Mouse (Mus musculus): ENCODE measurements around the gene Mrpl28.
"Not testable (repeated sequence)": the region's sequence is repeated elsewhere in the genome, so short reads cannot be mapped to it uniquely, and the experiment has no call there.

Mrpl28 gene

DNA sequence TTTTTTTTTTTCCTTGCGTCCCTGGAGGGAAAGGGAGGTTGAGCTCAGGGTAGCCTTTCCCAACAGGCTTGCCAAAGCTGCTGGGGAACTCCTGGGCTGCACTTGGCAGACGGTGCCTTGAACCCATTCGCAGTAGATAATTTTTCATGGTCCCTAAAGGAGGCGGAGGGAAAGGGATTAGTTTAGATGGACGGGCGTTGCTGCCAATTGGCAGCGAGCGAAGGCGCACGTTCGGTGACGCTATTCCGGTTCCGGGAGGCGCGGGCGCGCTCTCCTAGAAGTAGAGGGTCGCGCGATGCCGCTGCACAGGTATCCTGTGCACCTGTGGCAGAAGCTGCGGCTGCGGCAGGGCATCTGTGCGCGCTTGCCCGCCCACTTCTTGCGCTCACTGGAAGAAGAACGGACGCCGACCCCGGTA lies at the start of gene Mrpl28:
Gene Mrpl28 (plus strand): TSS at position 234 of the 418 bp plus-strand sequence.
- peak; percentile 76 for DNase-seq (ENCODE audit: low spot score)

DNA sequence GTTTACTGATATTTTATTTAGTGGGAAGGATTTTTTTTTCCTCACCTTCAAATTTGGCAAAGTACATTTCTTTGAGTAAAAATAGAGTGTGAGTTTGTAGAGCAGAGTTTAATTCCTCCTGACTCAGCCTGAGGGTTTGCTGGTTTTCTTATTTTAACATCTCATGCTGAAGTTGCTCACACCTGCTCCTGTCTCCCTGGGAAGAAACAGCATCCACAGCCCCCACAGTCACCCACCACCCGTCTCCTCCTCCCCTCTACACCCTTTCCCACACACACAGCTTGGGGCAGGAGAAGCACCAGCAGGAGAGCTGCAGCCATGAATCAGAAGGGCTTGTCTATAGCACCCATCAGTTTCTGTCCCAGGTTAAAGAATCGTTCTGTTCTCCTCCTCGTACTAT lies 48.1 kb upstream of the Mrpl28 start:
- DNase-seq (ENCODE audit: low spot score) = peak; percentile 59

DNA sequence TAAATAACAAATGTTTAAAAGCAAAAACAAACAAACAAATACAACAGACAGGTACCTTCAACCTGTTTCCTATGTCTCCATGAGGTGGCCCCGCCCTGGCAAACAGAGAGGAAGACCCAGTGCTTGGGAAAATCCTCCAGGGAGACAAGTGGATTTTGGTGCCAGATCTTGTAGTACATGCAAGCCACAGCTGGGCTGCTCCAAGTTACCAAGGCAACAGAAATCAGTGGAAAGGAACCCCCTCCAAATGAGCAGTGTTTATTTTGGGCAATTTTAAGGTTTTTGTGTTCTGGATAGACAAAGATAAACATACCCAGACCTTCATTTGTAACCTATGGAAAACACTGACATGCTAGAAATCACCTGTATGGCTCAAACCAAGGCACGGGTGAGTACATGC lies 44.4 kb upstream of the Mrpl28 start:
- no peak for DNase-seq (ENCODE audit: low spot score)

DNA sequence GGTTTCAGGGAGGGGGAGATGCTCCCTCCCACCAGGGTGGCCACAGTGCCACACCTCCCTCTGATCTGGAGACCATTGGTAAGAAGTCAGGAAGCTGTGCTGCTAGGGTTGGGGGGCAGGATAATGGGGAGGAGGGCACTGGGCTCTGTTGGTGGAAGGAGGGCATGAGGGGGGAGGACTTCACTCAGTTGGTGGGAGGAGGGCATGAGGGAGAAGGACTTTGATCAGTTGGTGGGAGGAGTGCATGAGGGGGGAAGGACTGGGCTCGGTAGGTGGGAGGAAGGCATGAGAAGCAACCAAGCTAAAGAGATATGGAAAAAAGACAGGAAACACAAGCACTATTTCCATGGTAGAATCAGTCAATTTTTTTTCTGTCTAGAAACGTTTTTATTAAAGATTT lies 42.4 kb upstream of the Mrpl28 start:
- no peak for DNase-seq (ENCODE audit: low spot score)

DNA sequence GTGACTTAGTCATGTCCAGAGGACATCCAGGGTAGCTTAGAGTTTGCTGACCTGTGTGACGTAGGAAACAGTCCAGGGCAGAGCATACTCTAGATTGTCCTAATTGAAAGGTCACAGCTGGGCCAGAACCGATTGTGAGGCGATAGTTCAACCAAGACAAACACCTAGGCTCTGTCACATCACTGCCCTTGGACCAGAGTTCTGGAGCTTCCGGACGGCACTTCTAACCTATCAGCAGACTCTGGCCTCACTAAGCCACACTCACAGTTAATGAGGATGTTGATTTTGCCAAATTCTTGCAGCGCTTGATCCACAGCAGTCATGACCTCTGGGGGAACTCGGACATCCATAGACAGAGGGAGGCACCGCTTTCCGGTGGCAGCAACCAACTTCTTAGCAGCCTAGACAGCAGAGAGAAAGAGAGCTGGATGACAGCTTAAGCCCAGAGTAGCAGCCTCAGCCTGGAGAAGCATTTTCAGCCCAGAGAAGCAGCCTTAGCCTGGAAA lies 36.2 kb upstream of the Mrpl28 start:
- DNase-seq (ENCODE audit: low spot score) = no peak

DNA sequence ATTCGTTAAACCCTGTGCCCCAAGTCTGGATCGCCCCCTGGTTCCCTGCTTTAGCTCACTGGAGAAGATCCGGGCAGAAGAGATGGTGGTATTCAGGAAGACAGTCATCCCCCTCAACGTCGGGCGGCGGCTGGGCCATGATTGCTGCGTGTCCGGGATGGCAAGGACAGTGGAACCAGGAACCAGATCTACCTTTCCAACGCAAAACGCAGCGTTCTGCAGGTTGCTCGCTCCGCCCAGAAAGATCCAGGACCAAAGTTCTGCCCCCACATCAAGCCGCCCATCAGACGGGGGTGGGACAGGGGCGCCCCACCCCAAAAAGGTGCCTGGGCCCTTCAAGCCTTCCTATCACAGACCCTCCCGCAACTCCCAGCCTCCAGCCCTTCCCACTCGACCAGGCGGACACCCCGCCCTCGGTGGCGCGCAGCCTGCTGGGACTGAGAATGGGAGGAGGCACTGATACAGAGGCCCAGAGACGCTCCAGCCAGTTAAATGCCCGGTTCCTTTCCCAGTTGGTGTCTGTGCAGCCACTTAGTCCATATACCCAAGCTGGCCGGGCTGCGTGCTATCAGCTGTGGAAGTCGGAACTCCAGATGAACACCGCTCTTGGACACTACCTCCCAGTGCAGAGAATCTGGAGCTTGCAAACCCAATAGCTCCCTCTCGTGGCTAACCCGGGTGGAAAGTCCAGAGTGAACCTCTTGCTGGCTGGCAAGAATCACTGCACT lies 33.2 kb upstream of the Mrpl28 start, which contains the start of gene Decr2:
Gene Decr2 (minus strand): TSS at position 433 of the 728 bp plus-strand sequence.
- DNase-seq (ENCODE audit: low spot score) = peak; percentile 83

DNA sequence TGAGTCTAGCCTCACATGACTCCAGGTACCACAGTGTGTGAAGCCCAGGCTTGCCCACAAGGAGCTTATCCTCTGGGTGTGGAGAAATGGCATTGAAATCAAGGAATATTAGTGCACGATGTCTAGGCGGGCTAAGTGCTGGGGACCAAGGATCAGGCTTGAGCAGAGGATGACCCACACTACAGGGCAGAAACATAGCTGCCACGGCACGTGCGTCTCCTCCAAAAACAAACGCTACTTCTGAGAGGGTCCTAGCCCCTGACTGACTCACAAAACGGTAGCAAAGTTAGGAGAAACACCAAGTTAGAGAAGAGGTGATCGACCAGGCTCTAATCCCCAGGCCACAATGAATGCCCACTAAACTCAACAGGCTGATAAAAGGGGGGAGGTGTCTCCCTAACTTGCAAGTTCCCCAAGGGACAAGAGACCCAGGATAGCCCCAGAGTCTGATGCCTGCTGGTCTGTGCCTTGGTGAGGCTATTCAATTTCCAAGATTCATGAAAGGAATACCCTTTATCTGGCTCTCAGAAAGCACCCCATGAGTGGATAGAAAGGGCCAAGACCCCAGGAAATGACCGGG lies 28.7 kb upstream of the Mrpl28 start:
- DNase-seq (ENCODE audit: low spot score) = no peak

DNA sequence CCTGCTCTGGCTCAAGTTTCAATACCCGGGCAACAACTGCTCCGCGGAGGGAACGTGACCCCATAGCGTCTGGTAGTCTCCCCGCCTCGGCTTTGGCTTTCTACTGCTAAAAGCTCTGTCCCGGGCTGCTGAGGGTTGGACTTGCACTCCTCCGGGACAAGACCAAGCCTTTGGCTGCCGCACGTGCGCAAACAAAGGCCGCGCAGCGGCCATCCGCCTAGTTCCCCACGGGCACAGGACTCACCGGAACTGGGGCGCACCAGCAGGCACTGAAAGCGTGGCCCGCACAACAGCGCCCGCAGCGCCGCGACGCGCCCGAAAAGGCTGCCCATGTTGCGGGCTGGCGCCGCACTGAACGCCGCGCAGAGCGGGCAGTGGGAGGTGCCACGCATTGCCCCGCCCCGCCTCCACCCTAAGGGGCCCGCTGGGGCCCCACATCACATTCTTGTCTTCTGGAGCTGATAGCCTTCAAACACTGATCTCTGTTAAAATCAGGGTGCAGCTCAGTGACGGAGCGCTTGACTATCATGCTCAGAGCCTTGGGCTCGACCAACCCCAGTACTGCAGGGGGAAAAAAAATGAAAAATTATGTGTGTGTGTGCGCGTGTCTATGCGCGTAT lies 28.1 kb upstream of the Mrpl28 start, which contains the start of gene Nme4:
Gene Nme4 (minus strand): TSS at position 482 of the 620 bp plus-strand sequence.
- no peak for DNase-seq (ENCODE audit: low spot score)

DNA sequence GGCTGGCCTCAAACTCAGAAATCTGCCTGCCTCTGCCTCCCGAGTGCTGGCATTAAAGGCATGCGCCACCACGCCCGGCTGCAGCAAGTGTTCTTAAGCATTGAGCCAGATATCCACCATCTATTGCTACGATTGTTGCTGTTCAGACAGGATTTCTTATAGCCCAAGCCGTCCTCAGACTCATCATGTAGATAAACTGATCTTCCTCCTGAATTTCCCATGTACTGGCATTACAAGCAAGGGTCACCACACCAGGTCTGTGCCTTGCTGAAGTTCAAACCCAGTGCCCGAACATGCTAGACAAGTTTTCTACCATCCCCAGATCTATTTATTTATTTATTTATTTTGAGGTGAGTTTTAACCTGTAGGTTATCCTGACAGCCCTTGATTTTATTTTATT lies 24.8 kb upstream of the Mrpl28 start:
- DNase-seq (ENCODE audit: low spot score) = no peak

DNA sequence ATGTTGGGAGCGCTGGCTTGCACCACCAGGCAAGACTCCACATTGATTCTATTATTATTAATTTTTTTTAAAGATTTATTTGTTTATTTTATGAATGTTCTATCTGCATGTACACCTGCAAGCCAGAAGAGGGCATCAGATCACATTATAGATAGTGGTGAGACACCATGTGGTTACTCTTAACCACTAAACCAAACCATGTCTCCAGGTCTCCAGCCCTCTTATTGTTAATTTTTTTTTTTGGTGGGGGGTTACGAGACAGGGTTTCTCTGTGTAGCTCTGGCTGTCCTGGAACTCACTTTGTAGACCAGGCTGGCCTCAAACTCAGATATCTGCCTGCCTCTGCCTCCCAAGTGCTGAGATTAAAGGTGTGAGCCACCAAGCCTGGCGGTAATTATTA lies 24.0 kb upstream of the Mrpl28 start:
- not testable (repeated sequence) for DNase-seq (ENCODE audit: low spot score)

DNA sequence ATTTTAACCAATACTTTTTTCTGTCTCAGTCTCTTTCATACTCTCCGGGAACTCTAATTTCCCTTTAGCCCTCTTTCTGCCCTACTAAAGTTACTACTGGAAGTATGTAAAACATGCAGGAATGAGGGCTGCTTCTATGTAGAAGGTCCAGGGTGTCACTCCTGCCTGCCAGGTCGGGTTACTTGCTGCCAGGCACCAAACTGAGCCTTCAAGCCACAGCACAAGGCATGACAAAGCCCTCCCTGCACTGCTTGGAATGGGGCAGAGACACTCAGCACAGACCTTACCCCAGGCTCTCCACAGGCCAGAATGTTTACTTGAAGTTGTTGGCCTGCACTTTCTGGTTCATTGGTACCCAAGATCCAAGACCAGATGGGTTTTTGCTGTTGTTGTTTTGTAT lies 23.1 kb upstream of the Mrpl28 start:
- no peak for DNase-seq (ENCODE audit: low spot score)

DNA sequence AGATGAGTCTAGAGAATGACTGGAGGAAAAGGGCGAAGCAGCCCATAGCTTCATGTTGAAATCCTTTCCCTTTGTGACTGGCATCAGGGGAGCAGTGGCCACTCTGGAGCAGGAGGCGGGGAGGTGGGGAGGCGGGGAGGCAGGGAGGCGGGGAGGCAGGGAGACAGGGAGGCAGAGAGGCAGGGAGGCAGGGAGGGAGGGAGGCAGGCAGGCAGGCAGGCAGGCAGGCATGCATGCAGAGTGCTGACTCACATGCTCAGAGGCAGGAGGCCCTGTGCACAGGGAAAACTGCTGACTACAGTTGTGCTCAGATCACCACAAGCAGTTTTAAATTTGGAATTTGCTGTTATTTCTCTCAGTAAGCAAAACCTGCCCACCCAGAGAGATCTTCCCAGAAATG lies 21.8 kb upstream of the Mrpl28 start:
- no peak for DNase-seq (ENCODE audit: low spot score)

DNA sequence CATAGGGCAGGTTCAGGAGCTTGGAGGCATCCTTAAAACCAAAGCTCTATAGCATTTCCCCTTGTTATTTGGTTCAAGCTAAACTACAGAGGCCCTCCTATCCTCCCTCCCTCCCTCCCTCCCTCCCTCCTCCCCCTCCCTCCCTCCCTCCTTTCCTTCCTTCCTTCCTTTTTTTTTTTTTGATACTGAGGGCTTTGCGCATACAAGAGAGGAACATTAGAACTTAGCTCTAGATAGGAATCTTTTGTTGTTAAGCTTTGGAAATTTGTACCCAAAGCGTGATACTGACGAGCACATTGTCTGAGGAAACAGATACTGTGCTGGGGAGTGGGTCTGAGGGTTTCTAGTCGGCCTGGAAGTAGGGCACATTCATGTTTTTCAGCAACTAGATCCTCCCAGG lies 17.7 kb upstream of the Mrpl28 start:
- no peak for DNase-seq (ENCODE audit: low spot score)

DNA sequence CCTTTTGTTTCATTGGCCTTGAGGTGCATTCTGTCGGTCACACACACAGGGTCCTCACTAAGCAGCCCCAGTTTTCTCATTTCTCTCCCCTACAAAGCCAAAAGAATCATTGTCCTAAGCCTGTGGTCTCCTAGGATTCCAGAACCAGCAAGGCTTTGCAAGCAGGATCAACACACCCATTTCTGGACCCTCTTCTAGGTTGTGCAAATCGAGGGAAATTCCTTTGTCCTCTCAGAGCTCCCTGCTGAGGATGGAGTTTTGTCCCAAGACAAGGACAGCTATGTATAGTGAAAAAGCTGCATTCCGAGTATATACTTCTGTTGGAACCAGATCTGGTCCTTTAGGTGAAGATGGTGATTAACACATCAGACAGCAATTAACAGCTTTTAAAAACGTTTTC lies 13.1 kb upstream of the Mrpl28 start:
- no peak for DNase-seq (ENCODE audit: low spot score)

DNA sequence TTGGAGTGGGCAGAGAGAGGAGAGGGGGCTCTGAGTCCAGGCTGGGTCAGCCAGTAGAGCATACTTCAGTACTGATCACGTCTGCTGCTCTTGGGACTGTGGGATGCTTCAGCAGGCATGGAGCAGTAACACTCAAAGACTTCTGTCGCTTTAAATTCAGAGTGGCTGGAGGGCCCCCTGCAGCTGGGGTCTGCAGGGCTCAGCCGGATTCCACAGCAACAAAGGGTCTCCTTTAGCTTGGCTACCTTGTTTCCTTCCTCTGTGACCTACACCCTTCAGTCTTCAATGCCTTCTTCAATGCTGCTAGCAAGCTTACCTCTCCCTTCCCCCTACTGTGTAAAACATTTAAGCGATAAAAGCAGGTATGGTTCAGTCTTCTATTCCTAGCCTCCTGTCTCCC lies 12.3 kb upstream of the Mrpl28 start:
- DNase-seq (ENCODE audit: low spot score) = no peak

DNA sequence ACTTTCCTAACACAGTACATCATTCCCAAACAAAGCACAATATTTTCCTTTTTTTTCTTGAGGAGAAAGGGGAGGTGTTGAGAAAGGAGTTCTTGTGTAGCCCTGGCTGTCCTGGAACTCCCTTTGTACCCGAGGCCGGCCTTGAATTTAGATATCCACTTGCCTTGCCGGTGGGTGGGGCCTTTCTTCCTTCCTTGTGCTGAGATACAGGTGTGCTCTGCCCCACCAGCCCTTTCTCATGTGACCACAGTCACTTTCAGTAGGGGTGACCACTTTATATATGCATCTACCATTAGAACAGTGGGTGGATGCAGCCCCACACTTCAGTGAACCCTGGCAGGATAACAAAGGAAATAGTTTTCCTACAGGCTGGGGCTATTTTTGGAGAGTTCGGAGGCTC lies 11.6 kb upstream of the Mrpl28 start:
- no peak for DNase-seq (ENCODE audit: low spot score)

DNA sequence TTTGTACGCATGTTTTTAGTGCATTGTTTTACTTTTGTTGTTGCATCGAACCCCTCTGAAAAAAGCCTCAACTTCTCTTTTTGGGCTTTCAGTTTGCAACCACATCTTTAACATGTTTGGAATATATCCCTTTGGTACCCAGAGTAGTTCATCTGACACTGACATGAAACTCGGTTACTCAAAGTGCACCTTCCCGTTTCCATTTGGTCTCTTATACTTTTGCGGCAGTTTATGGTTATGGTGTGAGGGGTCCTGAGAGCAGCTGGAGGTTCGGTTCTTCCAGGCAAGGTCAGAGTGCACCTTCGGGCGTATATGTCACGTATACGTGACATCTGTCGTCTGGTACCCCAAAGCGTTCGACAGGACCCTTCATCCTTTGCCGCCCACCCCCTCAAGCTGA lies 10.5 kb upstream of the Mrpl28 start:
- no peak for DNase-seq (ENCODE audit: low spot score)

DNA sequence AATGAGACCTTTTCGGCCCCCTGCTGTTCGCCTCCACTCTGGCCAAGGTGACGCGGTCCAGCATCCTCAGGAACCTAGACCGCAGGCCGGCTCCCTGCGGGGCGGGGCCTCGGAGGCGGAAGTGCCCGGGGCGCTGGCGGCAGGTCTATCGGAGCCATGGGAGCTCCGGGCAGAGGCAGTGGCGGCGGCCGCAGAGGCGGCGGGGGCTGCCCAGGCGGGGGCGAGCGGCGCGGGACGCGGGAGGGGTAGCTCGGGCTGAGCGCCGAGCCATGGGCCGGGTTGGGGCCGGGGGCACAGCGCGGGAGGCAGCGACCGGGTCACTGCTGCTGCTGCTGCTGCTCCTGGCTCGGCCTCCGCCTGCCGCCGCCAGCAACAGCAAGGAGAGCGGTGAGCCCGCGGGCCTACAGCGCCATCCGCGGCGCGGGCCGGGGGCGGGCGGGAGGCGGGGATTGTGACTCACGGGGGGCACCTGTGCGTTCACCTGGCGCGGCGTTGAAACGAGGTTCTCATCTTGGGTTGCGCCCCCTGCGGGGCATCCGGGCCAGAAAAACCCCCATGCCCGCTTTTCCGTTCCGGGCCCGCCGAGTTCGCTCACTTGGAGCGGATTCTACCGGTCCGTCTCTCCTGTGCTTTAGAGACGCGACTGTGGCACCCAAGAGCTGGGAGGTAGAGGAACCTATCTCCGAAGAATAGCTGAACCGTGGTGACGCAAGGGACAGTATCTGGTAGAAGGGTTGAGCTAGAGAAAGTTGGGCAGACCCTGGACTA lies 9.9 kb upstream of the Mrpl28 start, which contains the start of gene Tmem8:
Gene Tmem8 (plus strand): TSS at position 119 of the 768 bp plus-strand sequence.
- no peak for DNase-seq (ENCODE audit: low spot score)

DNA sequence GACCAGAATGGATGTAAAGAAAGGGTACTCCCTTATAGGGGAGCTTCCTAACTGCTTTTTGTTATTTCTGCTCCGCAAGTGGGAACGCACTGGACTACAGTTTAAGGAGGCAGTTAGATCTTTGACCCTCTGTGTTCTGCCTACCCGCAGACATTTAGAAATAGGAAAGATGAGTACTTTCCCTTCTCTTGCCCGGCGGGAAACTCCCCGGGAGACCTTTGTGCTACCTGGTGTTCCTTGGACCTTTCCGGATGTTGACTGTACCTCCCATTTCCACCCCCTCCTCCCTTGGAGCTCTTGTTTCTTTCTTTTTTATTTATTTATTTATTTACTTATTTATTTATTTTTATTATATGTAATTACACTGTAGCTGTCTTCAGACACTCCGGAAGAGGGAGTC lies 9.2 kb upstream of the Mrpl28 start:
- DNase-seq (ENCODE audit: low spot score) = no peak

DNA sequence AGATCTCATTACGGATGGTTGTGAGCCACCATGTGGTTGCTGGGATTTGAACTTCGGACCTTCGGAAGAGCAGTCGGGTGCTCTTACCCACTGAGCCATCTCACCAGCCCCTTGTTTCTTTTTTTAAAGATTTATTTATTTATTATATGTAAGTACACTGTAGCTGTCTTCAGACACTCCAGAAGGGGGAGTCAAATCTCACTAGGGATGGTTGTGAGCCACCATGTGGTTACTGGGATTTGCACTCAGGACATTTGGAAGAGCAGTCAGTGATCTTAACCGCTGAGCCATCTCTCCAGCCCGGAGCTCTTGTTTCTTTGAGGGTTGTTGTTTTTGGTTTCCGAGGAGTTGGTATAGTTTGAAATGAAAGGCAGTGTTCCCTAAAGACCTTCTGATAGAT lies 8.8 kb upstream of the Mrpl28 start:
- not testable (repeated sequence) for DNase-seq (ENCODE audit: low spot score)

DNA sequence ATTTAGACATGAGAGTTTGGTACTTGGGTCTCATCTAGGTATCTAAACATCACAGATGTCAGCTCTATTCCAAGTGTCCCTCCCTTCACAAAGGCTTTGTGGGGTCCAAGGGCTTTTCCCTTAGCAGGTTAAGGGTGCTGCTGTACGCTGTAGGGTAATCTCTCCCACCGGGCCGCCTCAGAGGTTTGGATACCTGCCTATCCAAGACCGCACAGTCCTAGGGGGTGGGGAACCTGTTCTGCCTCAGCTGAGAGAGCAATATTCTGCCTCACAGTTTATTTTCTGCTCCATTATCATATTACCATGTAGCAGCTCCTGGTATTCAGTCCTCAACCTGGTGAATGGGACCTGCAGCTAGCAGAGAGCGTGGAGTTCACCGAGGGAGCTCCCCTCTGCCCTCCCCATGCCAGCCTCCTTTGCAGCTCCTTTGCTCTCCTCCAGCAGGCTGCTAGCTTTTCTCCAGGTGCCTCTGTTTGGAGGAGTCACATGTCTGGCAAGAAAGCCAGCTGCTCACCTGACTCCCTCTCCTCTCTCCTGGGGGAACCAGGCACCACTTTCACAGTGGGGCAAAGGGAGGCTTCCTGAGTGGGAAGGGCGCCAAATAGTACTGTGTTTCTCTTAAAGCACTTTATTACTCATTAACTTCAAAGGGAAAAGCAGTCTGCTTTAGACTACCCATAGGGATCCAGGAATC lies 7.9 kb upstream of the Mrpl28 start:
- DNase-seq (ENCODE audit: low spot score) = no peak
